Mouse (Mus musculus) adrenal gland, adult 18-20 months (tissue): ENCODE data around the gene Psap. TPM values are rescaled to one million over a fixed set of nuclear protein-coding genes. Genes with fewer than 3 reads are reported as not detected.
A peak's percentile ranks its signal among the peaks of the same experiment; 100 is the strongest.

Experiments used
- DNase-seq, 2 experiments: peaks; one replicate each; pipeline ENCODE4 v3.0.0; 2021 to 2022; ENCODE audit warnings: low spot score in 2 of 2
- total RNA-seq, 2 experiments: library from RNA; stranded (reverse); gene quantifications; 1 replicate in 1 of 2; 2 replicates in 1 of 2; pipeline ENCODE4 v1.2.3; 2021

Gene Psap
- total RNA-seq, 2 experiments from 2014 or later, result 1,159 to 1,329 TPM

- DNase-seq, result peak; percentile 74 to 87
Observed at GRCm38 (mm10) chr10:60346701-60347405, 69.4 kb downstream of the Psap start, which contains the start of gene Vsir. Gene Vsir, plus strand, starts transcription at chr10:60346851.

GRCm38 (mm10) chr10:60347768-60348610, 70.6 kb downstream of the Psap start:
- no peak for DNase-seq

GRCm38 (mm10) chr10:60349056-60349455, 71.6 kb downstream of the Psap start:
- DNase-seq, result peak in 1 of 2 experiments; percentile 41

- no peak for DNase-seq
Observed at GRCm38 (mm10) chr10:60349644-60350043, 72.2 kb downstream of the Psap start.

GRCm38 (mm10) chr10:60350077-60350804, 72.8 kb downstream of the Psap start:
- DNase-seq, result no peak

GRCm38 (mm10) chr10:60350805-60351167, 73.4 kb downstream of the Psap start:
- DNase-seq, result peak; percentile 93 to 96

GRCm38 (mm10) chr10:60351248-60351647, 73.8 kb downstream of the Psap start:
- no peak for DNase-seq

- DNase-seq, result no peak
Observed at GRCm38 (mm10) chr10:60351761-60352455, 74.5 kb downstream of the Psap start.

Other genes starting within 250 kb of the Psap start
- gene Spock2, start 171.4 kb upstream of the Psap start, total RNA-seq, result 10 to 100 TPM; 41.7 to 51.4 TPM
- gene Chst3, start 58.4 kb upstream of the Psap start, total RNA-seq, result under 1 TPM; 0.77 to 0.86 TPM
- 10 to 100 TPM; 12.2 to 25.5 TPM for gene Vsir, start 69.2 kb downstream of the Psap start, total RNA-seq
- not detected for gene Gm17455, start 122.1 kb downstream of the Psap start, total RNA-seq